Mouse (Mus musculus): ENCODE results near the gene Mut. TPM values are rescaled to one million over a fixed set of nuclear protein-coding genes. Genes with fewer than 3 reads are reported as not detected.

Mut gene
- 6.4 and 10.6 TPM in 2 replicates for polyA plus RNA-seq (2012; rRNA removed)

DNA sequence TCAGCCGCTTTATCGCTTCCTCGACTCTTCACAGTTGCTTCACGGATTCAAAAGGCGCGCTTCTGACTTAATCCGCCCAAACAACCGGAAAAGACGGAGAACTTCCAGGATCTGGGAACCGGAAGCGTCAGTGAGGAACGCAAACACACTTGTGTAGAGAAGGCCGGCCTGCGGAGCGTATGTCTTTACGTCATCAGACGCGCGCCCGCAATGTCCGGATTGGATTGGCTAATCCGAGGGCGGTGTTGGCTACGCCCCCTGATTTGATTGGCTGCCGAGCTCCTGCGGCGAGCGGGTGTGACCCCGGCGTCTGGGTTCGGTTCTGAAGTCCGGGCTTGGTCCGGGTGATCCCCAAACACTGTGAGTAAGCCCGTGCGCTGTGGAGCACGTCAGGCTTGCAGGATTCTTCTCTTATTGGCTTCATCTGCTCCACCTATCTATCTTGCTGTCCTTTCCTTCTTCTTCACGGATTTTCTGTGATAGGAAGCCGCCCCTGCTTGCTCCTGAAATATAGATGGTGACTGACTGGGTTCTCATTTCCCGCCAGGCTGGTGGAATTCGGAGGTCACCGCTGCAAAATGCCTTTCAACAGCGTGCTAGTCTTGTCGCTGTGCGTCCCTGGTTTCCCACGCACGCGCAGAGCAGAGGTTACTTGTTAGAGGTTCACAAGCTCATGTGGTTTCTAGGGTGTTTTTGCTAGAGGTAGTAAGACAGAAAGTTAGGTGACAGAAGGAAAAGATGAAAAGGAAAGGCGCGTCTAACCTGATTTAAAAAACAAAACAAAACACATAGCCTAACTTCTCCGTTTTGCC is at the start of gene Mut, which contains the start of gene Cenpq:
Gene Mut (plus strand): TSS at position 266 of the 812 bp plus-strand sequence.
Gene Cenpq (minus strand): TSS at position 628 of the 812 bp plus-strand sequence.

DNA sequence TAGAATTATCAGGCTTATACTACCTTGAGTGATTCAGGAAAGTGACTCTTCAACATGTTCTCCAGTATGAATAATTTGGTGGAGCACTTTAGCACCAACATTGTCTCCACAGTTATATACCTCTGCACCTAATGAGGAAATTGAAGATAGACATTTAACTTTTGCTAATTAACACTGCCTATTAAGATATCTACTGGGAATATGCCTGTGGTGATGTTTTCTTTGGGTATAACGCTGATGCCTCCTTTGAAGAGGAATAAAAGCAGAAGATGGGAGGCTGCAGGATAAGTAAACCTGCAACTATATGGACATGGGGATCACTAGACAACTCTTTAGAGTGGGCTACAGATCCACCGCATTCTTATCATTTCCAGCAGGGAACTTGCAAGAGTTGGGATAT is 20.2 kb upstream of the Mut start, which contains the start of gene Glyatl3:
Gene Glyatl3 (minus strand): TSS at position 101 of the 400 bp plus-strand sequence.

Other genes with a start within 250 kb of the Mut start
- gene Esp1, start 207.6 kb upstream of the Mut start, polyA plus RNA-seq (2012; rRNA removed), result not detected in 2 replicates
- not detected in 2 replicates for gene Crisp2, start 127.7 kb upstream of the Mut start, polyA plus RNA-seq (2012; rRNA removed)
- not detected in 2 replicates for gene Rhag, start 123.6 kb upstream of the Mut start, polyA plus RNA-seq (2012; rRNA removed)
- 2.7 and 3.3 TPM in 2 replicates for gene 9130008F23Rik, start 54.1 kb upstream of the Mut start, polyA plus RNA-seq (2012; rRNA removed)
- not detected in 2 replicates for gene Glyatl3, start 20.3 kb upstream of the Mut start, polyA plus RNA-seq (2012; rRNA removed)
- 0.43 and 0.61 TPM in 2 replicates for gene Cenpq, start 362 bp downstream of the Mut start, polyA plus RNA-seq (2012; rRNA removed)